Mouse (Mus musculus): ENCODE results near the gene Dhrs1.

Dhrs1 gene

GRCm38 (mm10) chr14:55745180-55745860, at the start of gene Dhrs1, which contains the start of gene Nop9:
Gene Dhrs1, minus strand, starts transcription at chr14:55745690.
Gene Nop9, plus strand, starts transcription at chr14:55745693.
- under 1% methylated on average over 47 of the region's 48 CpGs for WGBS

GRCm38 (mm10) chr14:55793946-55794345, 48.5 kb upstream of the Dhrs1 start:
- WGBS, result 70% methylated on average over 2 of the region's 2 CpGs

- WGBS, result 69% methylated on average over 2 of the region's 2 CpGs
Measured at GRCm38 (mm10) chr14:55793461-55793860, 48.0 kb upstream of the Dhrs1 start.

GRCm38 (mm10) chr14:55788256-55789050, 43.0 kb upstream of the Dhrs1 start, which contains the start of gene Ripk3:
Gene Ripk3, minus strand, starts transcription at chr14:55788865.
- WGBS, result 9% methylated on average over 40 of the region's 40 CpGs

- 53% methylated on average over 11 of the region's 11 CpGs for WGBS
Measured at GRCm38 (mm10) chr14:55787731-55788130, 42.2 kb upstream of the Dhrs1 start.

GRCm38 (mm10) chr14:55785195-55785594, 39.7 kb upstream of the Dhrs1 start:
- 36% methylated on average over 6 of the region's 6 CpGs for WGBS

- WGBS, result 8% methylated on average over 13 of the region's 13 CpGs
Measured at GRCm38 (mm10) chr14:55783958-55784235, 38.4 kb upstream of the Dhrs1 start, which contains the start of gene Adcy4. Gene Adcy4, minus strand, starts transcription at chr14:55784095.

- 4% methylated on average over 31 of the region's 31 CpGs for WGBS
Measured at GRCm38 (mm10) chr14:55783171-55783957, 37.9 kb upstream of the Dhrs1 start.

- WGBS, result 53% methylated on average over 9 of the region's 9 CpGs
Measured at GRCm38 (mm10) chr14:55782361-55782960, 37.0 kb upstream of the Dhrs1 start.

- 13% methylated on average over 14 of the region's 14 CpGs for whole genome bisulfite sequencing
Measured at GRCm38 (mm10) chr14:55781310-55781709, 35.8 kb upstream of the Dhrs1 start.

GRCm38 (mm10) chr14:55780736-55781135, 35.2 kb upstream of the Dhrs1 start:
- 84% methylated on average over 11 of the region's 11 CpGs for WGBS

GRCm38 (mm10) chr14:55779656-55780055, 34.2 kb upstream of the Dhrs1 start:
- 73% methylated on average over 16 of the region's 16 CpGs for WGBS

GRCm38 (mm10) chr14:55778686-55779085, 33.2 kb upstream of the Dhrs1 start:
- 83% methylated on average over 15 of the region's 15 CpGs for WGBS

- WGBS, result 74% methylated on average over 11 of the region's 11 CpGs
Measured at GRCm38 (mm10) chr14:55777806-55778205, 32.3 kb upstream of the Dhrs1 start.

GRCm38 (mm10) chr14:55777176-55777575, 31.7 kb upstream of the Dhrs1 start:
- WGBS, result 75% methylated on average over 3 of the region's 3 CpGs

GRCm38 (mm10) chr14:55776711-55777110, 31.2 kb upstream of the Dhrs1 start:
- WGBS, result 80% methylated on average over 7 of the region's 7 CpGs

- WGBS, result 90% methylated on average over 16 of the region's 16 CpGs
Measured at GRCm38 (mm10) chr14:55769087-55769703, 23.7 kb upstream of the Dhrs1 start.

- WGBS, result 85% methylated on average over 6 of the region's 6 CpGs
Measured at GRCm38 (mm10) chr14:55768555-55768954, 23.1 kb upstream of the Dhrs1 start.

- 11% methylated on average over 52 of the region's 52 CpGs for WGBS
Measured at GRCm38 (mm10) chr14:55767519-55768414, 22.3 kb upstream of the Dhrs1 start.

- WGBS, result 81% methylated on average over 4 of the region's 4 CpGs
Measured at GRCm38 (mm10) chr14:55765696-55766095, 20.2 kb upstream of the Dhrs1 start, which contains the start of gene Ltb4r1. Gene Ltb4r1, plus strand, starts transcription at chr14:55765962.

Measured in cerebral cortex, adult 2 months (tissue).